Mouse (Mus musculus) bone marrow, adult 2 months (tissue): ENCODE measurements around the gene Smyd3.

ENCODE experiments used
- CTCF ChIP-seq: fragments of 200-500 bp; IDR thresholded peaks from 2 replicates; pipeline ENCODE4 v1.5.1; 2011; ENCODE audit warnings: low read length, control low read depth; ENCODE audit not compliant: control insufficient read depth, insufficient read depth
- POLR2A ChIP-seq: fragments of 200-500 bp; IDR thresholded peaks from 2 replicates; pipeline ENCODE4 v1.6.1; 2011; ENCODE audit warnings: low read depth, mild to moderate bottlenecking, control low read depth, low read length, borderline replicate concordance; ENCODE audit not compliant: control insufficient read depth

DNA sequence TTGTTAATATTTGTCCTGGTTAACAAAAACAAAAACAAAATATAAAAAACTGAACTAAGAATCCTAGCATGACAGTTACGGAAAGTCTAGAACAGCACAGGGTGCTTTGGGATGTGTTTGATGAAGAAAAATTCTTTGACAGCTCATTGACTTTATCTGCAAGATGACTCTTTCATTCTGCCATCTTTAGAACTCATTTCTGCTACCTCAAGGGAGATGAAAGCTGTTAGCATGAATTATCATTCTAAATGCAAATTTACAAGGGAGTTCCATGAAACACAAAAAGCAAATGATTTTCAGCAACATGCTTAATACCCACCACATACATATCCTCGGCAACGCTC lies 190.9 kb downstream of the Smyd3 start:
- TF ChIP-seq CTCF (no peak), POLR2A (no peak)
